Mouse (Mus musculus) liver, postnatal 0 days (tissue): ENCODE measurements around the gene Ccdc17.

ENCODE experiments used
- CTCF ChIP-seq: sonication (generic); IDR thresholded peaks from 2 replicates; pipeline ENCODE4 v1.5.1; 2016; ENCODE audit warnings: antibody characterized with exemption, low read depth
- EP300 ChIP-seq: IDR thresholded peaks from 2 replicates; pipeline ENCODE4 v1.6.1; 2016; ENCODE audit warnings: antibody characterized with exemption, low read depth, mild to moderate bottlenecking

DNA sequence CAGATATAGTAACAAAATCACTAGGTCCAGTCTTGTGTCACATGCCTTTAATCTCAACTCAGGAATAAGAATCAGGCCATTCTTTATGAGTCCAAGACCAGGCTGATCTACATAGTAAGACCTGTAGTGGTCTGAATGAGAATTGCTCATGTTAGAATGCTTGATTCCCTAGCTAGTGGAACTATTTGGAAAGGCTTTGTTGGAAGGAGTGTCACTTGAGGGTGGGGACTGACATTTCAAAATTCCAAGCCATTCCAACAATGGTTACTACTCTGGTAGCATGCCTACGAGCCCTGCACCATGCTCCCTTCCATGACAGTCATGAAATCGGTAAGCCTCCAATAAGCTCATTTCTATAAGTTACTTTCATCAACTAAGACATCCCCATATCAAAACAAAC lies 16.2 kb downstream of the Ccdc17 start:
- no peak for TF ChIP-seq CTCF
- no peak for TF ChIP-seq EP300
